Mouse (Mus musculus): ENCODE data around the gene Mrpl45. TPM values are rescaled to one million over a fixed set of nuclear protein-coding genes. Genes with fewer than 3 reads are reported as not detected.
A peak's percentile ranks its signal among the peaks of the same experiment; 100 is the strongest.

The Mrpl45 gene
- polyA plus RNA-seq, 1 experiment: 8.6 TPM

DNA sequence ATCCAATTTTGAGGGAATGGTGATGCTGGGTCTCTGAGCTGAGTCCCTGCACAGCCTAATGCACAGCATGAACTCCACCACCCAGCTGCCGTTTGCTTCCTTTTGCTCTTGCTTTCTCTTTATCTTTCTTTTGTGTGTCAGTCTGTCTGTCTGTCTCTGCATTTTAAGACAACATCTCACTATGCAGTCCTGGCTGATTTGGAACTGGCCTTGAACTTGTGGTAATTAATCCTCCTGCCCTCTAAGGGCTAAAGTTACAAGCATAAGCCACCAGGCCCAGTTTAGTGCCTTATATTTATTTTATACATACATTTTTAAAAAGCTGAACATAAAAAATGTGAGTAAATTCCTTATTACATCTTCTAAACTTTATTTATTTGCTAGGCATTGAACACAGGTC is 39.5 kb upstream of the Mrpl45 start:
- TF ChIP-seq POLR2A (IDR thresholded peaks at IDR 0.05; ENCODE audit: low read depth, low read length) (no peak), CTCF (IDR thresholded peaks at IDR 0.05; ENCODE audit: extremely low read depth, insufficient read length, insufficient replicate concordance, low read depth, low read length) (no peak)
- WGBS: 13% methylated on average over 1 of the region's 1 CpGs
- Histone ChIP-seq H3K27ac (ENCODE audit: insufficient read depth, low read depth, low read length) (peak overlapping the region; percentile 96), H3K4me3 (ENCODE audit: low read depth, low read length) (no peak overlapping the region), H3K4me1 (ENCODE audit: control insufficient read depth, insufficient read depth, insufficient read length, low read length) (peaks cover 6% of the 10 kb centered on the region), H3K36me3 (ENCODE audit: control insufficient read depth, insufficient read depth, low read length) (no peaks in the 10 kb centered on the region), H3K27me3 (ENCODE audit: control insufficient read depth, insufficient read depth, low read length) (no peaks in the 10 kb centered on the region)

DNA sequence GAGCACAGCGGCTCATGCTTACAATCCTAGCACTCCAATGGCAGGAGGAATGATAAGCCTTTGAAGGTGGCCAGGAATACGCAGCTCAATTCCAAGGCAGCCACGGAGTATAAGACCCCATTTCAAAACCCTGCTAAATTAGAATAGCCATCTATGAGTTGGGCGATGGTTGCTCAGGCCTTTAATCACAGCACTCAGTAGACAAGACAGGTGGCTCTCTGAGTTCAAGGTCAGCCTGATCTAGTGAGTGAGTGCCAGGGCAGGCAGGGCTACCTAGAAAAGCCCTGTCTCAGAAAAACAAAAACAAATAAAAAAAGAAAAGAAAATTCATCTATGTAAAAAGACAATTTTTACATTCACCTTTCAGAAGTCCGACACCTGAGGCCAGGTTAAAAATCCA is 38.4 kb upstream of the Mrpl45 start:
- no peaks in the 10 kb centered on the region for H3K27me3 ChIP-seq (ENCODE audit: control insufficient read depth, insufficient read depth, low read length)
- no peaks in the 10 kb centered on the region for H3K36me3 ChIP-seq (ENCODE audit: control insufficient read depth, insufficient read depth, low read length)
- TF ChIP-seq POLR2A (IDR thresholded peaks at IDR 0.05; ENCODE audit: low read depth, low read length) (no peak), CTCF (IDR thresholded peaks at IDR 0.05; ENCODE audit: extremely low read depth, insufficient read length, insufficient replicate concordance, low read depth, low read length) (no peak)
- WGBS: 30% methylated on average over 5 of the region's 5 CpGs
- H3K4me3 ChIP-seq (ENCODE audit: low read depth, low read length): no peak overlapping the region
- H3K27ac ChIP-seq (ENCODE audit: insufficient read depth, low read depth, low read length): peak overlapping the region; percentile 36; the same call in 1 of the 2 replicates
- H3K4me1 ChIP-seq (ENCODE audit: control insufficient read depth, insufficient read depth, insufficient read length, low read length): peaks cover 6% of the 10 kb centered on the region

DNA sequence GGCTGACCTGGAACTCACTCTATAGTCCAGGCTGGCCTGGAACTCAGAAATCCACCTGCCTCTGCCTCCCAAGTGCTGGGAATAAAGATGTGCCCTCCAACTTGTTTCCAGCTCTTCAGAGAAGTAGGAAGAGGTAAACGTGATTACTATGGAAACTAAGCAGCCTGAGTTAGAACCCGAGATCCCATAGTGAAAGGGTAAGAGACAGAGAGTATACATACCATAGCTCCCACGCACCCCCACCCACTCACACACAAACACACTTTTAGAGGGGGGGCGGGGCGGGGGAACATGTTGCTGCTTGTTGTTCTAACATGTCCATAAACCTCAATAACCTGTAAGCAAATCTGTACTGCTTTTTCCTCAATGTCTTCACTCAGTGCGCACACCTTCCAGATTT is 37.1 kb upstream of the Mrpl45 start:
- H3K4me1 ChIP-seq (ENCODE audit: control insufficient read depth, insufficient read depth, insufficient read length, low read length): peaks cover 6% of the 10 kb centered on the region
- WGBS: 28% methylated on average over 6 of the region's 6 CpGs
- no peaks in the 10 kb centered on the region for H3K36me3 ChIP-seq (ENCODE audit: control insufficient read depth, insufficient read depth, low read length)
- H3K4me3 ChIP-seq (ENCODE audit: low read depth, low read length): peak overlapping the region; percentile 97; the same call in 1 of the 2 replicates
- H3K27me3 ChIP-seq (ENCODE audit: control insufficient read depth, insufficient read depth, low read length): no peaks in the 10 kb centered on the region
- no peak for TF ChIP-seq POLR2A (IDR thresholded peaks at IDR 0.05; ENCODE audit: low read depth, low read length)
- peak overlapping the region; percentile 82 for H3K27ac ChIP-seq (ENCODE audit: insufficient read depth, low read depth, low read length)

DNA sequence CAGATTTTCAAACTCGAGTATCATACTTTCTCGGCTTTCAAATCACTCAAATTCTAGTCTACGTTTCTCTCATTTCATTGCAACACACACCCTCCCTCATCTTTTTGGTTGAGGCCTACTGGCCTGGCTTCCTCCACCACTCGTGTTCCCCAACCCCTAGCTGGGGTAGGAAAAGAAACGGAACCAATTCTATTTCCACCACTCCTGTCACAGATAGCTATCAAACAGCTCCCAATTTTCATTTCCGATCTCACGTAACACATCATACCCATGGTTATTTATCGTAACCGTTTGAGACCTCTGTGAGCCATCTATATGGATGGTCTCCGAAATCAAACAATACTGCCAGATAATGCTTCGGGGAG is 36.5 kb upstream of the Mrpl45 start:
- Histone ChIP-seq H3K4me1 (ENCODE audit: control insufficient read depth, insufficient read depth, insufficient read length, low read length) (peaks cover 6% of the 10 kb centered on the region; the same call in 1 of the 2 replicates), H3K27me3 (ENCODE audit: control insufficient read depth, insufficient read depth, low read length) (no peaks in the 10 kb centered on the region), H3K4me3 (ENCODE audit: low read depth, low read length) (peak overlapping the region; percentile 97), H3K36me3 (ENCODE audit: control insufficient read depth, insufficient read depth, low read length) (no peaks in the 10 kb centered on the region), H3K27ac (ENCODE audit: insufficient read depth, low read depth, low read length) (peak overlapping the region; percentile 82)
- WGBS: 4% methylated on average over 11 of the region's 11 CpGs
- TF ChIP-seq CTCF (IDR thresholded peaks at IDR 0.05; ENCODE audit: extremely low read depth, insufficient read length, insufficient replicate concordance, low read depth, low read length): no peak
- no peak for TF ChIP-seq POLR2A (IDR thresholded peaks at IDR 0.05; ENCODE audit: low read depth, low read length)

DNA sequence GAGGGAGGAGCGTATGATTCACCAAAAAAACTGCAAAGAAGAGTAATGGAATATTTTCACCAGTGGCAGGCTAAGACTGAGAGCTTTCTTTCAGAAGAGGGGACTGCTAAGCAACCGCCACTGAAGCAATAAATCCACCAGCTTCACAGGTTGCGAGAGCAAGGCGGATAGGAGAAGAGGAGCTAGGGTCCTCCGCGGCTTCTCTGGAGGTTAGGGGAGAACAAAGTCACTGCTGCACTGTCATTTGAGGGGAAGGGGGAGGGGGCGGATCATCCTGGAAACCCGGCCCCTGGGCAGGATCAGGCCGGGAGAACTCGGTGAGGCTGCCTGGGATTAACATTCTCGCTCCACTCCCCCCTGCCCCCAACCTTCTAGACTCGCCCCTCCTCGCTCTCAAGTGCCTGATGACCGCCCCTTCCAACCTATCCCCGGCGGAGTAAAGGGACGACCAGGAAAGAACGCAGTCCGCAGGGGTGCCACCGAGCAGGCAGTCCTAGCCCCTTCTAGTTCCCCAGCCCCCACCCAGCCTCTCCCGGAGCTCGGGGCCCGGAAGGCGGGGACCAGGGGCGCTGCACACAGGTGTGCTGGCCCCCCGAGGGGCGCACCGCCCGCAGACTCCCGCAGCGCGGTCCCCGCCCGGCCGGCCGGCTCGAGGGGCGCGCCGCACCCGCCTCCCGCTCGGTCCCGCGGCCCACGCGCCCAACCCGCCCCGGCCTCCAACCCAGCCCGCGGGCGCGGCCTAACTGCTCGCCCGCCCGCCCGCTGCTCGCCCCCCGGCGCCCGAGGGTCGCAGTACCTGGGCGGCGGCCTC is 35.9 kb upstream of the Mrpl45 start:
- Histone ChIP-seq H3K4me3 (ENCODE audit: low read depth, low read length) (peak overlapping the region; percentile 97), H3K27ac (ENCODE audit: insufficient read depth, low read depth, low read length) (peak overlapping the region; percentile 82), H3K4me1 (ENCODE audit: control insufficient read depth, insufficient read depth, insufficient read length, low read length) (peaks cover 3% of the 10 kb centered on the region; the same call in 1 of the 2 replicates), H3K27me3 (ENCODE audit: control insufficient read depth, insufficient read depth, low read length) (no peaks in the 10 kb centered on the region), H3K36me3 (ENCODE audit: control insufficient read depth, insufficient read depth, low read length) (no peaks in the 10 kb centered on the region)
- TF ChIP-seq POLR2A (IDR thresholded peaks at IDR 0.05; ENCODE audit: low read depth, low read length): peak; percentile 28; the same call in 1 of the 2 replicates
- TF ChIP-seq CTCF (IDR thresholded peaks at IDR 0.05; ENCODE audit: extremely low read depth, insufficient read length, insufficient replicate concordance, low read depth, low read length): no peak
- 1% methylated on average over 61 of the region's 64 CpGs for WGBS

DNA sequence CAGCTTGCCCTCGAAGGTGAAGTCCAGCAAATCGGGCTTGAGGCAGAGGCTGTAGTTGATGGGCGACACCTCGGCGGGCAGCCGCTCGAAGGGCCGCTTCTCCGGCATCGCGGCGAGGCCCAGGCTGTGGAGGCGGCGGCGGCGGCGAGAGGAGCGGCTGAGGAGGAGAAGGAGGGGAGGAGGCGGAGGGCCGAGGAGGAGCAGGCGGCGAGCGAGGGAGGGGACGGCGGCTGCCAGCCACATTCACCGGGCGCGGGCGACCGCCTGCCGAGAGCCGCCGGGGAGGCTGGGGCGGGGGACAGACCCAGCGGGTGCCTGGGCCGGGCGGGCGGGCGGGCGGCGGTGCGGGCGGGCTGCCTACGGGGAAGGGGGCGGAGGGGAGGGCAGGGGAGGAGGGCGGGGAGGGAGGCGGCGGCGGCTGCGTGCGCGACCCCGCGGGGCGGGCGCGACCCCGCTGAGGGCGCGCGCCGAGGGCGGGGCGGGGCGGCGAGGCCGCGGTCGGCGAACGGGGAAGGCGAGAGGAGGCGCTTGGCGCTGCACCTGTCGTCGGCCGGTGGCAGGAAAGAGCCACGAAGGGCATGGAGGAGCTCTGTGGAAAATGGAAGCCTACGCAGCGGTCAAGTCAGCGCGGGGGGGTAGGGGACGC is 35.2 kb upstream of the Mrpl45 start, which contains the start of gene Npepps:
Gene Npepps (minus strand): TSS at position 423 of the 646 bp plus-strand sequence.
- 2% methylated on average over 60 of the region's 83 CpGs for WGBS
- TF ChIP-seq CTCF (IDR thresholded peaks at IDR 0.05; ENCODE audit: extremely low read depth, insufficient read length, insufficient replicate concordance, low read depth, low read length) (no peak), POLR2A (IDR thresholded peaks at IDR 0.05; ENCODE audit: low read depth, low read length) (peak; percentile 69; the same call in 1 of the 2 replicates)
- Histone ChIP-seq H3K27me3 (ENCODE audit: control insufficient read depth, insufficient read depth, low read length) (no peaks in the 10 kb centered on the region), H3K4me3 (ENCODE audit: low read depth, low read length) (peak within 1 kb of the TSS; percentile 97), H3K4me1 (ENCODE audit: control insufficient read depth, insufficient read depth, insufficient read length, low read length) (peaks cover 3% of the 10 kb centered on the region; the same call in 1 of the 2 replicates), H3K27ac (ENCODE audit: insufficient read depth, low read depth, low read length) (peak within 1 kb of the TSS; percentile 82), H3K36me3 (ENCODE audit: control insufficient read depth, insufficient read depth, low read length) (no peaks in the 10 kb centered on the region)

DNA sequence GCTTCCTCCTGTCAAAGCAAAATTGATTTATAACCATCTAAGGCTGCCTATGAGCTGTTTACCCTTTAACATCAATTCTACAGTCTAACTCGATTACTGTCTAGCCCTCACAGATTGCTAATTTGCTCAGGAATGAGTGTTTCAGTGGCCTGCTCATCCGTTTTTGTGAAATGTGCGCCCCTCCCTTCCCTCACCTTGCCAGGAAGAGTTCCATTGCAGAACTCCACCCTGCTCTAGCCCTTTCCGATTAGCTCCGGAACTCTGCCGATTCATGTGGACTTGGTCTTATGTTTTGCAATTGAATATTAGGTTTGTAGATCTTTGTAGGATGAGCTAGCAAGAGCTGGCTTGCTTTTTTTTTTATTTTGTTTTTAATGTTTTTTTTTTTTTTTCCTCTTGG is 33.3 kb upstream of the Mrpl45 start:
- Histone ChIP-seq H3K27ac (ENCODE audit: insufficient read depth, low read depth, low read length) (peak overlapping the region; percentile 93), H3K36me3 (ENCODE audit: control insufficient read depth, insufficient read depth, low read length) (no peaks in the 10 kb centered on the region), H3K27me3 (ENCODE audit: control insufficient read depth, insufficient read depth, low read length) (no peaks in the 10 kb centered on the region), H3K4me1 (ENCODE audit: control insufficient read depth, insufficient read depth, insufficient read length, low read length) (peaks cover 8% of the 10 kb centered on the region; the same call in 1 of the 2 replicates), H3K4me3 (ENCODE audit: low read depth, low read length) (no peak overlapping the region)
- TF ChIP-seq POLR2A (IDR thresholded peaks at IDR 0.05; ENCODE audit: low read depth, low read length) (no peak), CTCF (IDR thresholded peaks at IDR 0.05; ENCODE audit: extremely low read depth, insufficient read length, insufficient replicate concordance, low read depth, low read length) (no peak)
- 28% methylated on average over 6 of the region's 6 CpGs for WGBS

Measured in small intestine, adult 2 months (tissue).